Mouse (Mus musculus) bone marrow macrophage, adult 2 months (primary cell): Measurements from ENCODE around the gene Gm12184. TPM values are rescaled to one million over a fixed set of nuclear protein-coding genes. Genes with fewer than 3 reads are reported as not detected.

ENCODE experiments used
- H3K27ac ChIP-seq: 2 replicates; pipeline ENCODE4 v1.5.1; 2012; ENCODE audit warnings: low read depth, low read length; ENCODE audit not compliant: insufficient read depth
- H3K4me1 ChIP-seq: 2 replicates; pipeline ENCODE4 v1.6.1; 2012; ENCODE audit warnings: low read length; ENCODE audit not compliant: control insufficient read depth, insufficient read depth
- H3K4me3 ChIP-seq: 2 replicates; pipeline ENCODE4 v1.5.1; 2012; ENCODE audit warnings: mild to moderate bottlenecking, low read length, moderate library complexity; ENCODE audit not compliant: insufficient read depth
- CTCF ChIP-seq: IDR thresholded peaks from 2 replicates; pipeline ENCODE4 v1.5.1; 2012; ENCODE audit warnings: low read depth, mild to moderate bottlenecking, low read length, moderate library complexity
- POLR2A ChIP-seq: IDR thresholded peaks from 2 replicates; pipeline ENCODE4 v1.6.1; 2012; ENCODE audit warnings: mild to moderate bottlenecking, low read depth, low read length, borderline replicate concordance
- polyA plus RNA-seq: library from polyadenylated mRNA; stranded (reverse); fragments of >200 nt; gene quantifications from 2 replicates; pipeline ENCODE4 v1.2.4, GENCODE M21; 2012; ENCODE audit not compliant: missing spikeins, insufficient read depth, insufficient read length

Gene Gm12184
- polyA plus RNA-seq, 1 experiment = 11.3 TPM

DNA sequence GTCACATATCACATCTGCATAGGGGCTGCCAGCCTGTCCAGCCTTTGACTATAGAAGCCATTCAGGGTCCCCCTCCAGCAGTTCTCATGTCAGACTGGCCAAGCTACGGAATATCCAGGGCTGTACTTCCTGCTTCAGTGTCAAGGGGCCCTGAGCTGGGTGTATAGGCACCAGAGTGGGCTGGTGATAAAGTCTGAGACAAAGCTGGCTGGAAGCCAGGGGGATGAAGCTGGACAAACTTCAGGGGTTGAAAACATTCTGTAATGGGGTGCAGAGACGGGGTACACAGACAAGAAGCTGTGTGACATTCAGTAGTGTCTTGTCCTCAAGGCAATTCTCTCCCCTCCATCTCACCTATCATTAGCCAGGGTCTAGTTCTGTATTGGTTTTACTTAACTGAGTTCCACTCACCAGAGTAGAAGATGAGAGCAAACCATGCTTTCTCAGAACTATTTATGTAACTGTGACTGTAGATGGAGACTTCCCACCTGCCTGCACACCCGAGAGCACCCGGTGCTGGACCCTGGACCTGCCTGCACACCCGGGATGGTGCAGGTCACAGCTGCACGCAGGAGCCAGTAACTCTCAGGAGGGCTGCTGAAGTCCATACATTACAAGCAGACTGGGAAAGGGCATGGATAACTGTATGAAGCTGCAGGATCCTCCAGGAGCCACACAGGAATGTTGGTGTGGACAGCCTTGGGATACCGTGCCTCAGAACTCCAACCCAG, 43.1 kb upstream of the Gm12184 start:
- H3K27ac ChIP-seq = 0 out of 2 replicates have a peak overlapping the region, but pooled peaks have one; percentile 12

DNA sequence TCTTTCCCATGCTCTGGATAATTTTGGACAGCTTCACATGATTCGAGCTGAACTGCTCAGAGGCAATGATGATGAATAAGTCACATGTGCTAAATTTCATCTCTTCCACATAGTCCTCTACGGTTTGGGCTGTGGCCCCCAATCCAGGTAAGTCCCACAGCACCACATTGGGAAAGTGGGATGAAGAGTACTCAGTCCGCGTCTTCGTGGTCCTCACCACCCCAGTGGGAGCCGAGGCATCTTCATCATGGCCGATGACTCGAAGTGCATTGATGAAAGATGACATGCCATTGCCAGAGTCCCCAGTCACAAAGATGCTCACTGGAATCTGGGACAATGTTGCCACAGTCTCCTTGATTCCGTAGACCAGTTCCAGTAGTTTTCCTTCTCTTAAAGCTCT, 40.0 kb upstream of the Gm12184 start:
- Histone ChIP-seq H3K27ac (no peak overlapping the region), H3K4me1 (peaks cover 5% of the 10 kb centered on the region; the same call in 1 of the 2 replicates), H3K4me3 (no peak overlapping the region)
- no peak for TF ChIP-seq POLR2A
- TF ChIP-seq CTCF = no peak

More for the DNA sequence above, 43.1 kb upstream of the Gm12184 start:
- H3K4me1 ChIP-seq = peaks cover 14% of the 10 kb centered on the region
- H3K4me3 ChIP-seq = peak overlapping the region; percentile 59
- no peak for TF ChIP-seq POLR2A
- no peak for TF ChIP-seq CTCF

DNA sequence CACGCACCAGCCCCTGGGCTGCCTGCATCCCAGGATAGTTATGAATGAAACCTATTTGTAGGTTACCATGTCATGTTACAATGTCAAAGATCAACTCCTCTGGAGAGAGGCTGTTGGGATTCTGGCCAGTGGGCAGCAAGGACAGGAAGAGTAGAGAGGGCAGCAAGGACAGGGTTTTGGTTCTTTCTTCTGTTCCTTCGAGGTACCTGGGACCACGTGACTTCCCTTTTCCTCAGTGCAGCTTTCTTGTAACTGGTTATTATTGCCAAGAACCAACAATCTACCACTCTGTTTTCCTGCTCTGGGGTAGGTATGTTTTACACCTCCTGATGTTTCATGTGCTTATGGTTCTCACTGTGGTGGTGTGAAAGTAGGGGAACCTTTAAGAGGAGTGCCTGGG, 37.4 kb upstream of the Gm12184 start:
- H3K27ac ChIP-seq = no peak overlapping the region
- no peaks in the 10 kb centered on the region for H3K4me1 ChIP-seq
- TF ChIP-seq CTCF (no peak), POLR2A (no peak)
- no peak overlapping the region for H3K4me3 ChIP-seq

DNA sequence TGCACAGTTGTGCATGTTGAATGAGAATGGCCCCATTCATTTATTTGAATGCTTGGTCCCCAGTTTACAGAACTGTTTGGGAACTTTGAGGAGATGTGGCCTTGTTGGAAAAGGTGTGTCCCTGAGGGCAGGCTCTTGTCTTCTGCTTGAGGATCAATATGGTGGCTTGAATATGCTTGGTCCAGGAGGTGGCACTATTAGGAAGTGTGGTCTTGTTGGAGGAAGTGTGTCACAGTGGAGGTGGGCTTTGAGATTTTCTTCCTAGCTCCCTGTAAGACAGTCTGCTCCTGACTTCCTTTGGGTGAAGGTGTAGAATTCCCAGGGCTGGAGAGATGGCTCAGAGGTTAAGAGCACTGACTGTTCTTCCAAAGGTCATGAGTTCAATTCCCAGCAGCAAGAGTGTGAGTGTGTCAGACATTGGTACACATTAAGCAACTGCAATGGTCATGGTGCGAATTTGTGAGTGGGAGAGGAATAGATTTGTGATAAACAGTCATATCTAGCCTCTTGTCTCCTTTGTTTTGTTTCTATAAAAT, 36.4 kb upstream of the Gm12184 start:
- Histone ChIP-seq H3K4me3 (no peak overlapping the region), H3K27ac (no peak overlapping the region)
- TF ChIP-seq POLR2A (no peak), CTCF (no peak)

DNA sequence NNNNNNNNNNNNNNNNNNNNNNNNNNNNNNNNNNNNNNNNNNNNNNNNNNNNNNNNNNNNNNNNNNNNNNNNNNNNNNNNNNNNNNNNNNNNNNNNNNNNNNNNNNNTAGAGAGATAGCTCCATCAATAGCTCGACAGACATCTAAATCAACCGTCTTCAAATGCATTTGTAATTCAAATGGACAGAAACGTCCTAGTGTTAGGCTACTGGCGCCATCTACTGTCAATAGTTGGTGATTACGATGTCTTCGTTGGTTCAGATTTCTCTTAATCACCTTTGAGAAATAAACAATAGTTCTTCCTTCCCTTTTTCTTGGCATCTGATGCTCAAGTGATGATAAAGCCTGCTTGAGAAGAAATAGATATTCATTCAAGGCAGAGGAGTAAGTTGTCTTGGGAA, 32.6 kb upstream of the Gm12184 start:
- TF ChIP-seq POLR2A (no peak), CTCF (no peak)
- no peak overlapping the region for H3K27ac ChIP-seq
- no peak overlapping the region for H3K4me3 ChIP-seq
- H3K4me1 ChIP-seq = peaks cover 3% of the 10 kb centered on the region

More for the DNA sequence above, 36.4 kb upstream of the Gm12184 start:
- no peaks in the 10 kb centered on the region for H3K4me1 ChIP-seq

DNA sequence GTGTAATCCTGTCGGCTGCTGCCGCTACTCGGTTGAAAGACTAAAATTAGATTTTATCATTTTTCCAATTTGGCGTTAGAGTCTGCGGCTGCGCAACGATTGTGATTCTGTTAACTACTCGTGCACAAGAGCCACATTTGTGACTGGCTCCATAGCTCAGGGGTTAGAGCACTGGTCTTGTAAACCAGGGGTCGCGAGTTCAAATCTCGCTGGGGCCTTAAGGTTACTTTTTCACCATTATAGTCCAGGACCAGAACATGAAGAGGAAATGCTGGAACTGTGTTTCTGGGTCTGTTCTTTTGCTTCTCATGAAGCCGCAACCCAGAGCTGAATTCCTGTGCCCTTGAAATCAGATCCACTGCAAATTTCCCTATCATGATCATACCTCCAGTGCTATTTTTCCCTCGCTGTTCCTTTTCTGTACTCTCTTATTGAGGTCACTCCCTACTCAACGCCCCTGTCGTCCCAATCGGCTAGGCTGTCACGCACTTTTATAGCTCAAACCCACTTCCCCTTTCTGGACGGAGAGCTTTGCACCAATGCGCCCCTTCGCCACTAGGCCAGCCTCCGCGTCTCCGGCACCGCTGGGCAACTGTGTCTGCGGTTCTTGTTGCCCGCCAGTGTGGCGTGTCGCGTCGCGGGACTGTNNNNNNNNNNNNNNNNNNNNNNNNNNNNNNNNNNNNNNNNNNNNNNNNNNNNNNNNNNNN, 27.2 kb upstream of the Gm12184 start:
- peaks cover 3% of the 10 kb centered on the region for H3K4me1 ChIP-seq
- H3K4me3 ChIP-seq = peak overlapping the region; percentile 83
- H3K27ac ChIP-seq = peak overlapping the region; percentile 66
- TF ChIP-seq POLR2A (no peak), CTCF (no peak)

DNA sequence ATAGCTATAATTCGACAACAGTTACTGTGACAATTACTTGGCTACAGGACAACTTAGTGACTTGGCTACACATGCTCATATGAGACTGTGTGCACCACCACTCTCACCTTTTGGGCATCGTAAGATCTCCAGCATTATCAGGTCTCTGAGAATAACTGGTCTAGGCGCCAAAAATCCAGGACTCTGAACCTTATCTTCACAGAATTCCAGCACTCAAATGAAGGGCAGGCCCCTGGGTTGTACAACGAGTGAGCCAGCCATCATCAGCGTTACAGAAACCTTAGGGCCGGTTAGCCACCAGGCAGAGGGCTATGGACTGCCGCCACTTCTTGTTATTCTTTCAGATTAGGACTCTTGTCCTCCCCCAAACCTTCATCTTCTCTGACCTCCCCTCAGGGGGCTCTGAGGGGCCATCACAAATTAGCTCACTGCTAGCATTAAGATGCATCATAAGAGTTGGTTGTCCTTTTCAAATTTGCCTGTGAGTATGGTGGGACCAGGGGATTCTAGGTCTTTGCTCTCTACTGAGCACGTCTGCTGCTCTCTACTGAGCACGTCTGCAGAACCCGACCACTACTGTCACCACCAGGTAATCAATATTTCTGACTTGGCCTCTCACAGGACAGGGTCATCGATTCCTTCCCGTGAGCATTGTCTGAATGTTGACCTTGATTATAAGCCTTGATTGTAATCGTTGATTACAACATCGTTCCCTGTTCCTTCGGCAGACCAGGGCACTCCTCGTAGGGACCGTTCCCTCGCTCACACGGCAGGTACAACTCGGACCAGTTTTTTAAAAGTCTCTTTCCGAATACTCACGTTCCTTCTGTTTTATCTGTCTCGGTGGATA, 26.4 kb upstream of the Gm12184 start:
- peaks cover 3% of the 10 kb centered on the region for H3K4me1 ChIP-seq
- H3K4me3 ChIP-seq = peak overlapping the region; percentile 83
- H3K27ac ChIP-seq = no peak overlapping the region
- TF ChIP-seq CTCF (no peak), POLR2A (no peak)

DNA sequence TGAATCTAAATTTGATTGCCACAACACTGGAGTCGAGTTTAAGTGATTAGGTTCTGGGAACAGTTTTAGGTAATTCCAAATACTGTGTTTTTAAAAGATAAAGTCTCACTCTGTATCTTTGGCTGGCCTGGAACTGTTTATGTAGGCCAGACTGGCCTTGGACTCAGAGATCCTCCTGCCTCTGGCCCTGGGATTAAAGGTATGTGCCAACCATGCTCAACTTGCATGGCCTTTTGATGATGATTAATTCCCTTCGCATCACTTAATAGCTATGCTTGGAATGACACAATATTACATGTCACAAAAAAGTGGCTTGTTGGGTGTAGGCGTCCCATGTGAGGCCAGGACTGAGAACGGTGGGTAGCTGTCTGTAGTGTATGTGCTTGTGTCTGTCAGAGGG, 25.7 kb upstream of the Gm12184 start:
- no peak overlapping the region for H3K27ac ChIP-seq
- H3K4me3 ChIP-seq = no peak overlapping the region
- no peak for TF ChIP-seq POLR2A
- TF ChIP-seq CTCF = no peak
- H3K4me1 ChIP-seq = peaks cover 3% of the 10 kb centered on the region

DNA sequence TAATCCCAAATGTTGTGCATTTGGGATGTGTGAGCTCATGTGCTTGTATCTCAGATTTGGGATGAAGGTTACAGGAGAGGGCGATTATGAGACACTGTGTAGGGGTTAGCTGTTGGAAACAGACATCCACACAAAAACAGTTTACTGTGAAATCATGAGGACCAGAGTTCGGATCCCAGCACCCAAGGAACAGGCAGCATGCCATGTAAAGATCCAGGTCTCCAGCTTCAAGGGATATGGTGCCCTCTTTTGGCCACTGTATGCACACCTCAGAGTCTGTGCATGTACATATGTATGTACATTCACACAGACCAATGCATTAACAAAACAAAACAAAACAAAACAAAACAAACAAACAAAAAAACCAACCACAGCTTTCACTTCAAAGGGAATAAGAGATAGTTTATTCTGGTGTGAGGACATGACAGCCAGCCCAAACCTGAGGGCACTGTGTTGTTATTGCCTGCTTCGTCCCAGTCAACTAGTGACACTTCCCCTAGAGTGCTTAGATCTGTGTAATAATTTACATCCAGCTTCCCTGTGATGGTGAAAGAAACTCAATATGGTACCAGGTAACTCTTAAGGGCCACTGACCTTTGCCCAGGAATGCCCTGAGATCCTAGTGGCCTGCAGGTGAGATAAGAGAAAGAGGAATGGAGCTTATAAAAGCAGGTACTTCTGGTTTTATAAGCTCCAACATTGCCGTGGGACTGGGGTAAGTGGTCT, 25.0 kb upstream of the Gm12184 start:
- Histone ChIP-seq H3K27ac (no peak overlapping the region), H3K4me3 (no peak overlapping the region), H3K4me1 (peaks cover 3% of the 10 kb centered on the region)
- TF ChIP-seq CTCF (no peak), POLR2A (no peak)
